Mouse (Mus musculus) fat pad, adult 2 months (tissue): Measurements from ENCODE around the gene Gpr171.

ENCODE experiments used
- DNase-seq: peaks from one replicate; pipeline ENCODE4 v3.0.0-alpha.2; 2011; ENCODE audit warnings: low read depth, low spot score; ENCODE audit errors: extremely low read depth

The Gpr171 gene

GRCm38 (mm10) chr3:59054834-59055535 lies 46.6 kb downstream of the Gpr171 start:
- no peak for DNase-seq
